Mouse (Mus musculus): ENCODE data around the gene 2210016L21Rik.

DNA sequence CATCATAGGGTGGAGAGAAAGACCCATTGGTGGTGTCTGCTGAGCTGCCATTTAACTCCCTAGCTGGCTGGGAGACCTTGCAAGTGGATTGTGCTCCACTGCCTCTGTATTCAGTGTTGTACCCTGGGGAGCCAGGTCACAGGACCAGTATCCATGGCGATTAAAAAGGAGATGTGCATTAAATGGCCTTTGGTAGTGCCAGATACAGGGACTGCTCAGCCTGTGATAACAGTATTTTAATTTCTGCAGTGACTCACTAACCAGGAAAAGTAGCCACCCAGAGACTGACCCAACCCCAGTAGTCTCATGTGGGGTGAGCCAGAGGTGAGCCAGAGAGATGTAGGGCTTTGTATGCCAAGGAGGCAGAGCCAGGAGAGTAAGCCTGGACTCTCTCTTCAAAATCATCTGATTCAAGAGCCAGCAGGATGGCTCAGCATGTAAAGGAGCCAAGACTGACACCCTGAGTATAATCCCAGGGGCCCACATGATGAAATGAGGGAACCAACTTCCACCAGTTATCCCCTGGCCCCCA is 15.7 kb upstream of the 2210016L21Rik start:
- TF ChIP-seq EP300 (IDR thresholded peaks at IDR 0.05): no peak
- TF ChIP-seq CTCF (IDR thresholded peaks at IDR 0.05): no peak
